Mouse (Mus musculus) heart, embryonic 14.5 days (tissue): ENCODE results near the gene Cbx8. TPM values are rescaled to one million over a fixed set of nuclear protein-coding genes. Genes with fewer than 3 reads are reported as not detected.
A peak's percentile ranks its signal among the peaks of the same experiment; 100 is the strongest.

Experiments used
- ATAC-seq: fragments of 200-750 bp; cut with Nextera tagmentation; 2 replicates; pipeline ENCODE4 v1.8.0; 2017; ENCODE audit warnings: low read depth, moderate TSS enrichment; ENCODE audit not compliant: insufficient number of reproducible peaks, insufficient read depth, low FRiP score
- H3K27ac ChIP-seq, 2 experiments: fragments of 200-500 bp in 1 of 2; fragments of 300-500 bp in 1 of 2; sonication (generic) in 1 of 2; replicated peaks in 1 of 2; 2 replicates each; pipeline ENCODE4 v1.5.1; 2012 to 2014; ENCODE audit warnings: low read depth in 2 of 2, low read length in 2 of 2, control low read depth in 1 of 2, mild to moderate bottlenecking in 1 of 2, mixed read lengths in 1 of 2; ENCODE audit not compliant: control insufficient read depth in 1 of 2, insufficient read depth in 1 of 2
- H3K27me3 ChIP-seq: fragments of 300-500 bp; sonication (generic); 2 replicates; pipeline ENCODE4 v1.6.1; 2014; ENCODE audit warnings: mild to moderate bottlenecking, low read length, control low read depth; ENCODE audit not compliant: control insufficient read depth, insufficient read depth
- H3K36me3 ChIP-seq: fragments of 300-500 bp; sonication (generic); 2 replicates; pipeline ENCODE4 v1.6.1; 2014; ENCODE audit warnings: mild to moderate bottlenecking, control low read depth, low read length, mixed read lengths; ENCODE audit not compliant: control insufficient read depth, insufficient read depth
- H3K4me1 ChIP-seq, 2 experiments: fragments of 200-500 bp in 1 of 2; fragments of 300-500 bp in 1 of 2; sonication (generic) in 1 of 2; 2 replicates each; pipeline ENCODE4 v1.6.1; 2012 to 2014; ENCODE audit warnings: low read length in 2 of 2, control low read depth in 1 of 2, mixed read lengths in 1 of 2; ENCODE audit not compliant: control insufficient read depth in 2 of 2, insufficient read depth in 2 of 2
- H3K4me2 ChIP-seq: fragments of 300-500 bp; sonication (generic); 2 replicates; pipeline ENCODE4 v1.6.1; 2014; ENCODE audit warnings: mild to moderate bottlenecking, low read length
- H3K4me3 ChIP-seq, 2 experiments: fragments of 200-500 bp in 1 of 2; fragments of 300-500 bp in 1 of 2; sonication (generic) in 1 of 2; 2 replicates each; pipeline ENCODE4 v1.5.1; 2012 to 2014; ENCODE audit warnings: low read length in 2 of 2, mild to moderate bottlenecking in 2 of 2, control low read depth in 1 of 2, low read depth in 1 of 2, moderate library complexity in 1 of 2; ENCODE audit not compliant: control insufficient read depth in 1 of 2, insufficient read depth in 1 of 2
- H3K9ac ChIP-seq: fragments of 300-500 bp; sonication (generic); 2 replicates; pipeline ENCODE4 v1.6.1; 2014; ENCODE audit warnings: mild to moderate bottlenecking, low read length
- H3K9me3 ChIP-seq: fragments of 300-500 bp; sonication (generic); 2 replicates; pipeline ENCODE4 v1.6.1; 2016; ENCODE audit warnings: low read length, control low read depth; ENCODE audit not compliant: control insufficient read depth
- WGBS: fragments of 180-500 bp; shearing (Covaris S2); extraction: QIAGEN DNeasy Blood & Tissue Kit; methylation state at CpG from one replicate; pipeline ENCODE4 v1.1.7; 2014; 5-methylcytosine and 5-hydroxymethylcytosine counted together
- polyA plus RNA-seq: library from polyadenylated mRNA; unstranded; fragments of >200 nt; fragmentation: Nextera tagmentation; extraction: Ambion mirVana; gene quantifications from 2 replicates; pipeline ENCODE4 v1.2.1, GENCODE M21; 2014

The Cbx8 gene
- polyA plus RNA-seq, 1 experiment from 2014 or later, result 9.3 TPM

- H3K4me3 ChIP-seq, result peak overlapping the region; percentile 3 to 24; a peak in 3 of 4 replicates
- H3K9ac ChIP-seq, result no peak overlapping the region
- no peaks in the 10 kb centered on the region for H3K9me3 ChIP-seq
- no peak for ATAC-seq
- peaks cover 83% of the 10 kb centered on the region for H3K27me3 ChIP-seq
- peak overlapping the region; percentile 52 for H3K4me2 ChIP-seq
- H3K27ac ChIP-seq, result no peak overlapping the region
- peaks cover 29 to 49% of the 10 kb centered on the region in 2 experiments for H3K4me1 ChIP-seq
- no peaks in the 10 kb centered on the region for H3K36me3 ChIP-seq
- 2% methylated on average over 41 of the region's 41 CpGs for WGBS
Observed at GRCm38 (mm10) chr11:119044551-119045337, 4.0 kb upstream of the Cbx8 start.

DNA sequence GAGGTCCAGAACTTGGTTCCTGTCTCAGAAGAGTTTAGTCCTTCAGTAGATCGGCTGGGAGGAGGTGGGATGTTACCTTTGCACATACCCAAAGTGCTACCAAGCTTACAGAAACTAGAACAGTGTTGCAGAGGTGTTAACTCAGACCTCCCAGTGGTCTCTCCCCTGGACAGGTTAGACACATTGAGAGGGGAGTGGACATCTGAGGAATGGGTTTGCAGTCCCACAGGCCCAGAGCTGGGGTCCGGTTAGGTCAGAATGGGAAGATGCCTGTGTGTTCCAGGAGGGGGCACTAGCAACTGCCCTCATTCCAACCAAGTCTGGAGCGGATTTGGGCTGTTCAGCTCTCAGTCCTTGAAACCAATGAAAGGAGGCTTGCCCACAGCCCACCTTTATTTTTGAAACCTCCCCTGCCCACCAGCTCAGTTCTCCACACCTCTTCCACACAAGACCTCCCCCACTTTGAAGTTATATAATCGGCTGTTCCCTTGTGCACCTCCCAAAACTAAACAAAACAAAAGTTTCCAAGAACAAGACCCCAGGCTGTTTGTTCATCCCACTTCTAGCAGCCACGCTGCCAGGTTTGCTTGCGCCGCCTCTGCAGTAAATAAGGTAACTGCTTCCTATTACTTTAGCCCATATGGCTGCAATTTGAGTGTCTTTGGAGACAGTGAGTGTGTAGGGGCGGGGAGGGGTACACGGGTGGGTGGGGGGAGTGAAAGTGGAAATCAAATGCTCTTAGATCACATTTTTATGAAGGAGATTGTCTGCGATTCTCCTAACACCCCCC lies 3.2 kb upstream of the Cbx8 start:
- peak overlapping the region in 1 of 2 experiments; percentile 24; a peak in 1 of 4 replicates for H3K4me3 ChIP-seq
- no peaks in the 10 kb centered on the region for H3K9me3 ChIP-seq
- WGBS, result 6% methylated on average over 10 of the region's 10 CpGs
- H3K4me2 ChIP-seq, result peak overlapping the region; percentile 52
- no peak for ATAC-seq
- H3K36me3 ChIP-seq, result peaks cover 4% of the 10 kb centered on the region
- no peak overlapping the region for H3K27ac ChIP-seq
- no peak overlapping the region for H3K9ac ChIP-seq
- peaks cover 78% of the 10 kb centered on the region for H3K27me3 ChIP-seq
- peaks cover 31 to 51% of the 10 kb centered on the region in 2 experiments for H3K4me1 ChIP-seq

DNA sequence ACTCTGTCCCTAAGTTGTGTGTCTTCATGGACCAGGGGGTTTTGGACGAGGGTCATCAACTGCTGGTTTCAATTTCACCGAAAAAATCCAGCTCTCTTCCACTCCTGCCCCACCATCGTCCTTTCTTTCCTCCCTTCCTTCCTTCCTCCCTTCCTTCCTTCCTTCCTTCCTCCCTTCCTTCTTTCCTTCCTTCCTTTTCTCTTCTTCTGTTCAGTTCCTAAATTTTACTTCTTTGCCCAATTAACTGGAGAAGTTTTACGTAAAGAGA lies 2.4 kb upstream of the Cbx8 start:
- Histone ChIP-seq H3K36me3 (peaks cover 11% of the 10 kb centered on the region), H3K4me1 (peaks cover 31 to 52% of the 10 kb centered on the region in 2 experiments), H3K9ac (no peak overlapping the region), H3K27me3 (peaks cover 78% of the 10 kb centered on the region), H3K4me2 (no peak overlapping the region), H3K4me3 (no peak overlapping the region), H3K9me3 (no peaks in the 10 kb centered on the region), H3K27ac (no peak overlapping the region)
- no peak for ATAC-seq
- WGBS, result 4% methylated on average over 4 of the region's 4 CpGs

DNA sequence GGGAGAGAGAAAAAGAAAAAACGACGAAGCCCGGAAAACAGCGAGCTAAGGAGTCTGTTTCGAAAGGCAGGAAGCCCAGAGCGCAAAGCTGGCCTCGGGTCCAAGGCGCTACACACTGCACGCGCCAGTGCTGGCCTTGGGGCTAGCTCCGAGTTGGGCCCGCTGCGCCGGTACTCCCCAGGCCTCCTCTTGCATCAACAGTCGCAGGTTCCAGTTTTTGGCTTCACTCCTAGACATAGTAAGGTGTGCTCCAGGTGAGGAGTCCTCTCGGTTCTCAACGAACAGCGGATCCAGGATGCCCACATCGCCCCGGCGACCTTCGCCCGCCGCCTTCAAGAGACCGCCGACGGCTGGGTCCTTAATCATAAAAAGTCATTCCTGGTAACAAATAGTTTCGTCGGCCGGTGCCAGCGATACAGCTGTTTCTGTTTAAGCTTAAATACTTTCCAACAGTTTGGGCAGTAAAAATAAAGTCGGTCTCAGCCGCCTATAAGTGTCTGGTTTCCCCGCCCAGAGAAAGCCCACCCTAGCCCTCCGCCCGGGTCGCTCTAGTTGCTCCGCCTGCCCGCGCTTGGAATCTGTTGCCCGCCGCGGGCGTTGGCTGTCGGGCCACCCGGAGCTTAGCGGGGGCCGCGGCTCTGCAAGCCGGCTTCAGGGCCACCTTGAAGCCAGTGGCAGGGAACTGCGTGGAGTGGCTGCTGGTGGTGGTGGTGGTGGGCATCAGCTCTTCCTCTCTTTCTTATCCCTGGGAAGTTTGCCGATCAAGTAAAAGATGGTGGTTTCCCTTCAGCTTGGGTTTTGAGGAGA lies 1.9 kb upstream of the Cbx8 start:
- Histone ChIP-seq H3K36me3 (peaks cover 13% of the 10 kb centered on the region), H3K27me3 (peaks cover 78% of the 10 kb centered on the region), H3K27ac (no peak overlapping the region), H3K4me3 (peak overlapping the region in 1 of 2 experiments; percentile 14; a peak in 1 of 4 replicates), H3K4me1 (peaks cover 30 to 52% of the 10 kb centered on the region in 2 experiments), H3K4me2 (peak overlapping the region; percentile 100), H3K9ac (0 out of 2 replicates have a peak overlapping the region, but pooled peaks have one; percentile 16), H3K9me3 (no peaks in the 10 kb centered on the region)
- no peak for ATAC-seq
- under 1% methylated on average over 52 of the region's 52 CpGs for WGBS

DNA sequence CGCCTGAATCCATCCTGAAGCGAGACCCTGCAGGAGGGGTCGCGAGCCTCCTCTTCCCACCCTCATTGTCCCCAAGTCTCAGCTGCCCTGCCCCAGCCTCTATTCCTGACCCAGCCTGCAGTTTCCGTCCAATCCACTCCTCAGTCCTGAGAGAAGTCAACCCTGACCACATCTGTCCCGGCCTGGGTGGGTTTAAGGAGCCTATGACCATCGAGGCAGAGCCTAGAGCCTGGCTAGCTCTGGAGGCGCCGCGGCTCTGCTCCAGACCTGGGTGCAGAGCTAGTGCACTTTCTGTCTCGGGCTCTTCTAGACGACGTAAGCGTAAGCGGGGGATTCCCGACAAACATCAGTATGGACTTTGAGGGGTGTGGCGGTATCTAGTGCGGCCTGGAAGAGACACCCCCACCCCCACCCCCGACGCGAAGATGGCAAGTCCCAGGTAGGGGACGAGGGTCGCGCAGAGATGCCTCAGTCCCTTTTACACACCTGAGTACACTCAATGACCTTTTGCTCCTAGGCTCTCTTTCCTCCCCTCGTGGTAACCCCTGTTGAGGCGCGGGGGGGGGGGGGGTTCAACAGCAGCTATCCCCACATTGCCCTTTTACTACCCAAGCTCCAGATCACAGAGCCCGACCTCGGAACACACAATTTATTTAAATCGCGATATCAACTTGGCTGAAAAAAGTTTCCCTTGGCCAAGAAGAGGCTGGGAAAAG lies 1.1 kb upstream of the Cbx8 start:
- peaks cover 75% of the 10 kb centered on the region for H3K27me3 ChIP-seq
- no peak overlapping the region for H3K27ac ChIP-seq
- peak overlapping the region; percentile 100 for H3K4me2 ChIP-seq
- H3K4me1 ChIP-seq, result peaks cover 29 to 50% of the 10 kb centered on the region in 2 experiments
- H3K9ac ChIP-seq, result peak overlapping the region; percentile 76
- ATAC-seq, result no peak
- H3K9me3 ChIP-seq, result no peaks in the 10 kb centered on the region
- peaks cover 13% of the 10 kb centered on the region for H3K36me3 ChIP-seq
- H3K4me3 ChIP-seq, result peak overlapping the region; percentile 68 to 74
- 1% methylated on average over 29 of the region's 31 CpGs for WGBS

DNA sequence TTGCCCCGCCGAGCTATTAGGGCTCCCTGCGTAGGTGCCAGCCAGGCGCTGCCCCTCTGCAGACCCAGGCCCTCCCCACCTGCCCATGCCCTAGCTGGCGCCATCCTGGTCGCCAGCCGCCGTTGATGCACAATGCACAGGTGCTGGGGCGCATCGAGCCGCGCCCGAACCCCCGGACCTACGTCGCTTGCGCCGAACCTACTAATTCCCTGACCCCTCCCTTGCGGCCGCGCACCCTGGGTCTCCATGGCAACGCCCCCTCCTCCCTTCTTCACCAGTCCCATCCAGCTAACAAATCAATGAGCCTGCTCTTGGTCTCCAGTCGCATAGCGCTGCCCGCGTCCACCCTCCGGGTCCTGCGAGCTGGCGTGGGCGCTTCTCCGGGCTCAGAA lies 552 bp upstream of the Cbx8 start:
- H3K9ac ChIP-seq, result peak overlapping the region; percentile 76
- H3K4me2 ChIP-seq, result peak overlapping the region; percentile 100
- no peaks in the 10 kb centered on the region for H3K9me3 ChIP-seq
- peaks cover 24 to 44% of the 10 kb centered on the region in 2 experiments for H3K4me1 ChIP-seq
- H3K4me3 ChIP-seq, result peak overlapping the region; percentile 68 to 74
- H3K27me3 ChIP-seq, result peaks cover 75% of the 10 kb centered on the region
- WGBS, result under 1% methylated on average over 31 of the region's 31 CpGs
- peaks cover 13% of the 10 kb centered on the region for H3K36me3 ChIP-seq
- no peak; the same call in 1 of the 2 replicates for ATAC-seq
- H3K27ac ChIP-seq, result no peak overlapping the region
